9 mouse cellular contexts compared by ENCODE assay signal in the genomic region with DNA sequence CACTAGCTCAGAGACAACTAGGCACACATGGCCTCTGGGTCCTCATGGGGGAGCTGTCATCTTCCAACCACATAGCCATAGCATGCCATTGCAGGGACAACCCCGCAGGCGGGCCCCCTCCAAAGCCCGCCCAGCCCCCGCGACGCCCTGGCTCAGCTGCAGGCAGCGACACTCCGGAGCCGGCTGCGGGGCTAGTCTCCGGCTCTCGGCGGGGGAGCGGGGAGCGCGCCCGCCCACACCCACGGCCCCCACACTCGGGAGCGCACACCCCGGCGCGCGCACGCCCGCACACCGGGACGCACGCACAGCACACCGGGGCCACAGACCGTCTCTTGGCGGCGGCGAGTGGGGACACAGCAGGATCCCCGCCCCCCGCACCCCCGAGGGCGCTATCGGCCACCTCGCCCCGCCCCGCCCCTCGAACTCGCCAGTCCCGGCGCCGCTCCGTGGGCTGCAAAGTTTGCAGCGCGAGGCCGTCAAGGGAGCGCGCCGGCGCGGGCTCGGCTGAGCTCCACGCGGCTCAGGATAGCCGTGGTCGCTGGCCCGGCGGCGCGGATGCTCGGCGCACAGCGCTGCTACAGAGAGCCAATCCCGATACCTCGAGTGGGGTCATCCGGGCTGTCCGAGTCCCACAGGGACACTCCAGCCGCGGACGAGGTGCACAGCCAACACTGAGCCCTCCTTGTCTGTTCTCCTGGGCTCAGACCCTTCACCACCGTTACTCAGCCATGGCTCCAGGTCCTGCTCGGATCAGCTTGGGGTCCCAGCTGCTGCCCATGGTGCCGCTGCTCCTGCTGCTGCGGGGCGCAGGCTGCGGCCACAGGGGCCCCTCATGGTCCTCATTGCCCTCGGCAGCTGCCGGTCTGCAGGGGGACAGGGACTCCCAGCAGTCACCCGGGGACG. TPM values are rescaled to one million over a fixed set of nuclear protein-coding genes. Genes with fewer than 3 reads are reported as not detected.
DNase-seq lines count a peak whose midpoint lies in the region; ATAC-seq lines count a peak whose summit lies in the region.
"Had no signal": no experiment of that assay in that cellular context is flagged by ENCODE, and none has a peak within 500 bp of the region (broad histone marks: within the 10 kb centered on the region; RNA-seq: fewer than 3 reads in every experiment).

A gene (plus strand): TSS at position 420 of the 903 bp plus-strand sequence.

- H3K9ac ChIP-seq in kidney, embryonic 14.5 days (ENCODE audit: low read depth, low read length), result peak within 1 kb of the TSS; percentile 54
- H3K9ac ChIP-seq in heart, embryonic 14.5 days (ENCODE audit: low read length), result peak within 1 kb of the TSS; percentile 69
- H3K9ac ChIP-seq in lung, embryonic 16.5 days (ENCODE audit: low read length), result peak within 1 kb of the TSS; percentile 56

- peak; percentile 73 for ATAC-seq in kidney, embryonic 14.5 days (ENCODE audit: low FRiP score, low TSS enrichment)
- peak; percentile 66 for ATAC-seq in heart, embryonic 14.5 days (ENCODE audit: insufficient number of reproducible peaks, insufficient read depth, low FRiP score, low read depth)
- peak; percentile 73 for ATAC-seq in lung, embryonic 16.5 days (ENCODE audit: low read depth)
- ATAC-seq in cerebellum, adult (ENCODE audit: insufficient number of reproducible peaks, low FRiP score, low TSS enrichment), result no peak

- H3K27me3 ChIP-seq in kidney, embryonic 14.5 days (ENCODE audit: control insufficient read depth, insufficient read depth, low read length), result peaks cover 62% of the 10 kb centered on the region
- peaks cover 82% of the 10 kb centered on the region for H3K27me3 ChIP-seq in heart, embryonic 14.5 days (ENCODE audit: control insufficient read depth, insufficient read depth, low read length)
- peaks cover 48% of the 10 kb centered on the region for H3K27me3 ChIP-seq in lung, embryonic 16.5 days (ENCODE audit: control insufficient read depth, insufficient read depth, low read depth, low read length)

- under 1% methylated on average over 73 of the region's 85 CpGs for WGBS in kidney, embryonic 14.5 days
- WGBS in heart, embryonic 14.5 days, result under 1% methylated on average over 74 of the region's 85 CpGs
- 1% methylated on average over 62 of the region's 85 CpGs for WGBS in lung, embryonic 16.5 days

- H3K4me3 ChIP-seq in kidney, embryonic 14.5 days (ENCODE audit: low read length), result peak within 1 kb of the TSS; percentile 65
- peak within 1 kb of the TSS; percentile 42 to 64 for H3K4me3 ChIP-seq in heart, embryonic 14.5 days (ENCODE audit: control insufficient read depth in 1 of 2, insufficient read depth in 1 of 2, low read depth in 1 of 2, low read length in 2 of 2)
- H3K4me3 ChIP-seq in lung, embryonic 16.5 days (ENCODE audit: low read length), result peak within 1 kb of the TSS; percentile 53

- no peaks in the 10 kb centered on the region for H3K9me3 ChIP-seq in kidney, embryonic 14.5 days (ENCODE audit: control insufficient read depth, low read length)
- H3K9me3 ChIP-seq in heart, embryonic 14.5 days (ENCODE audit: control insufficient read depth, low read length), result no peaks in the 10 kb centered on the region
- no peaks in the 10 kb centered on the region for H3K9me3 ChIP-seq in lung, embryonic 16.5 days (ENCODE audit: control insufficient read depth, low read length)

- H3K4me1 ChIP-seq in kidney, embryonic 14.5 days (ENCODE audit: control insufficient read depth, insufficient read depth, low read length), result no peaks in the 10 kb centered on the region; the same call in 1 of the 2 replicates
- H3K4me1 ChIP-seq in heart, embryonic 14.5 days (ENCODE audit: control insufficient read depth in 2 of 2, insufficient read depth in 2 of 2, low read length in 2 of 2), result peaks cover 0 to 3% of the 10 kb centered on the region in 2 experiments; a peak in 1 of 4 replicates
- peaks cover 8% of the 10 kb centered on the region for H3K4me1 ChIP-seq in lung, embryonic 16.5 days (replicated peaks; ENCODE audit: control insufficient read depth, insufficient read depth, low read length)

- DNase-seq in kidney, adult 8-10 months, result no peak
- peak; percentile 45 for DNase-seq in embryo, embryonic 9.5 days (ENCODE audit: extremely low spot score)
- DNase-seq in kidney, postnatal 4 days, result peak; percentile 69 to 70
- peak; percentile 41 for DNase-seq in right cerebral cortex, adult 18-20 months

- H3K36me3 ChIP-seq in kidney, embryonic 14.5 days (ENCODE audit: control insufficient read depth, insufficient read depth, low read length), result no peaks in the 10 kb centered on the region
- H3K36me3 ChIP-seq in heart, embryonic 14.5 days (ENCODE audit: control insufficient read depth, insufficient read depth, low read length), result no peaks in the 10 kb centered on the region
- H3K36me3 ChIP-seq in lung, embryonic 16.5 days (ENCODE audit: control insufficient read depth, insufficient read depth, low read length), result no peaks in the 10 kb centered on the region
- H3K36me3 ChIP-seq: G1E had no signal

- H3K4me2 ChIP-seq in kidney, embryonic 14.5 days (replicated peaks; ENCODE audit: low read depth, low read length), result peak within 1 kb of the TSS; percentile 91
- peak within 1 kb of the TSS; percentile 98 for H3K4me2 ChIP-seq in heart, embryonic 14.5 days (ENCODE audit: low read length)
- peak within 1 kb of the TSS; percentile 90 for H3K4me2 ChIP-seq in lung, embryonic 16.5 days (ENCODE audit: low read depth, low read length)

- H3K27ac ChIP-seq in kidney, embryonic 14.5 days (ENCODE audit: low read depth, low read length), result no peak within 1 kb of the TSS
- H3K27ac ChIP-seq in heart, embryonic 14.5 days (replicated peaks in 1 of 2; ENCODE audit: control insufficient read depth in 1 of 2, insufficient read depth in 1 of 2, low read depth in 2 of 2, low read length in 2 of 2), result no peak within 1 kb of the TSS
- H3K27ac ChIP-seq in lung, embryonic 16.5 days (ENCODE audit: low read length), result no peak within 1 kb of the TSS

RNA-seq across cellular contexts. Expression of the gene that starts here (rescaled TPM):
- polyA plus RNA-seq in kidney, embryonic 14.5 days (2014; fragmentation: Nextera tagmentation; extraction: Ambion mirVana), result 0.79 and 0.88 TPM in 2 replicates
- polyA plus RNA-seq in heart, embryonic 14.5 days (2014; fragmentation: Nextera tagmentation; extraction: Ambion mirVana), result 0.93 and 2.7 TPM in 2 replicates
- 7.1 and 7.7 TPM in 2 replicates for polyA plus RNA-seq in lung, embryonic 16.5 days (2015; fragmentation: Nextera tagmentation; extraction: Ambion mirVana)
- polyA plus RNA-seq: G1E had no signal

Comparison
In these comparisons a context has a peak if more than half of its experiments do, and no peak if none do; other contexts are left out.
1. DNase-seq: peak in embryo, embryonic 9.5 days (single experiment), kidney, postnatal 4 days (2 of 2) and right cerebral cortex, adult 18-20 months (single experiment); none in kidney, adult 8-10 months (0 of 2).
2. Peak in ATAC-seq, H3K4me3 ChIP-seq, H3K9ac ChIP-seq and H3K4me2 ChIP-seq in kidney, embryonic 14.5 days; RNA of the gene not detected or under 1 TPM.
3. Peak in every context shown above with its lines, with median percentiles within 50 percentile points of each other: H3K4me2 ChIP-seq, H3K4me3 ChIP-seq and H3K9ac ChIP-seq.